Mouse (Mus musculus) G1E (cell line): ENCODE measurements at regions not wholly inside any gene's neighbourhood (a gene's known extent, or its start where the extent isn't known, plus 50 kb on each side); places are given as distances from the start of the nearest gene placed in this dataset.

Experiments
- ATAC-seq: 2 replicates; pipeline ENCODE4 v1.8.0; 2016; ENCODE audit warnings: mild to moderate bottlenecking; ENCODE audit not compliant: insufficient number of reproducible peaks, poor library complexity, low FRiP score, severe bottlenecking; ENCODE audit errors: extremely low read depth
- DNase-seq: peaks from one replicate; pipeline ENCODE4 v3.0.0; 2012; ENCODE audit warnings: low spot score
- H3K27me3 ChIP-seq: 2 replicates; pipeline ENCODE4 v1.6.1; 2012; ENCODE audit warnings: mild to moderate bottlenecking, low read length, inconsistent platforms; ENCODE audit not compliant: insufficient read depth
- H3K36me3 ChIP-seq: replicated peaks from 2 replicates; pipeline ENCODE3; 2012; ENCODE audit warnings: mild to moderate bottlenecking, inconsistent platforms
- H3K4me1 ChIP-seq: 2 replicates; pipeline ENCODE4 v1.6.1; 2012; ENCODE audit warnings: low read depth, low read length, inconsistent platforms, mixed read lengths; ENCODE audit not compliant: insufficient read depth
- H3K4me3 ChIP-seq: 2 replicates; pipeline ENCODE4 v1.5.1; 2012; ENCODE audit warnings: low read depth, mild to moderate bottlenecking, inconsistent platforms, low read length, moderate library complexity, mixed read lengths
- H3K9me3 ChIP-seq: replicated peaks from 2 replicates; pipeline ENCODE4 v1.6.1; 2012; ENCODE audit warnings: inconsistent platforms
- CTCF ChIP-seq: IDR thresholded peaks from 2 replicates; pipeline ENCODE4 v1.5.1; 2012; ENCODE audit warnings: low read depth, low read length, inconsistent platforms, mixed read lengths
- GATA1 ChIP-seq: IDR thresholded peaks from 2 replicates; pipeline ENCODE4 v1.6.1; 2012; ENCODE audit warnings: borderline replicate concordance, low read length, inconsistent platforms, mixed read lengths
- GATA2 ChIP-seq: IDR thresholded peaks from 2 replicates; pipeline ENCODE4 v1.6.1; 2012; ENCODE audit warnings: low read depth, low read length, inconsistent platforms, borderline replicate concordance
- POLR2AphosphoS5 ChIP-seq: IDR thresholded peaks from 2 replicates; pipeline ENCODE4 v1.6.1; 2012; ENCODE audit warnings: low read depth, low read length, inconsistent platforms; ENCODE audit not compliant: insufficient replicate concordance
- TAL1 ChIP-seq: conservative IDR thresholded peaks from 2 replicates; pipeline ENCODE4 v1.6.1; 2012; ENCODE audit warnings: low read depth, low read length, inconsistent platforms, mixed read lengths

- Histone ChIP-seq H3K9me3 (peaks cover 19% of the 10 kb centered on the region), H3K4me3 (no peak overlapping the region), H3K27me3 (no peaks in the 10 kb centered on the region), H3K4me1 (no peaks in the 10 kb centered on the region), H3K36me3 (no peaks in the 10 kb centered on the region)
- DNase-seq (no peak), ATAC-seq (no peak)
- no peak for TF ChIP-seq GATA2
- no peak for TF ChIP-seq TAL1
- TF ChIP-seq GATA1: no peak
- no peak for TF ChIP-seq POLR2AphosphoS5
- TF ChIP-seq CTCF: no peak
These were observed 1014.9 kb downstream of the Adgrl2 start for GRCm38 (mm10) chr3:147975500-147975899.

- H3K36me3 ChIP-seq: no peaks in the 10 kb centered on the region
- TF ChIP-seq TAL1: no peak
- TF ChIP-seq GATA2: no peak
- TF ChIP-seq CTCF: no peak
- no peak for TF ChIP-seq GATA1
- no peak for TF ChIP-seq POLR2AphosphoS5
- peaks cover 17% of the 10 kb centered on the region for H3K9me3 ChIP-seq
- no peaks in the 10 kb centered on the region for H3K4me1 ChIP-seq
- no peaks in the 10 kb centered on the region for H3K27me3 ChIP-seq
- ATAC-seq (no peak), DNase-seq (no peak)
- H3K4me3 ChIP-seq: no peak overlapping the region
These were observed 1015.8 kb downstream of the Adgrl2 start for GRCm38 (mm10) chr3:147974515-147974914.

GRCm38 (mm10) chr3:147968271-147968670 lies 1022.1 kb downstream of the Adgrl2 start:
- H3K4me3 ChIP-seq: no peak overlapping the region
- H3K36me3 ChIP-seq: no peaks in the 10 kb centered on the region
- no peak for DNase-seq
- H3K27me3 ChIP-seq: no peaks in the 10 kb centered on the region
- ATAC-seq: no peak
- H3K4me1 ChIP-seq: no peaks in the 10 kb centered on the region
- H3K9me3 ChIP-seq: peaks cover 31% of the 10 kb centered on the region
- TF ChIP-seq TAL1 (no peak), POLR2AphosphoS5 (no peak)

- no peak for ATAC-seq
These were observed 1022.5 kb downstream of the Adgrl2 start for GRCm38 (mm10) chr3:147967866-147968265.

GRCm38 (mm10) chr3:147967261-147967660 lies 1023.1 kb downstream of the Adgrl2 start:
- no peak for DNase-seq
- no peaks in the 10 kb centered on the region for H3K36me3 ChIP-seq
- H3K4me3 ChIP-seq: no peak overlapping the region
- peaks cover 30% of the 10 kb centered on the region for H3K9me3 ChIP-seq
- no peak for ATAC-seq
- no peaks in the 10 kb centered on the region for H3K4me1 ChIP-seq
- TF ChIP-seq CTCF (no peak), POLR2AphosphoS5 (no peak), GATA1 (no peak), GATA2 (no peak), TAL1 (no peak)
- no peaks in the 10 kb centered on the region for H3K27me3 ChIP-seq

More at GRCm38 (mm10) chr3:147967866-147968265, 1022.5 kb downstream of the Adgrl2 start:
- no peak for TF ChIP-seq GATA2
- no peak for TF ChIP-seq CTCF
- TF ChIP-seq GATA1: no peak
- TF ChIP-seq POLR2AphosphoS5: no peak
- no peak for TF ChIP-seq TAL1
- H3K9me3 ChIP-seq: peaks cover 28% of the 10 kb centered on the region
- H3K36me3 ChIP-seq: no peaks in the 10 kb centered on the region
- no peaks in the 10 kb centered on the region for H3K4me1 ChIP-seq
- H3K4me3 ChIP-seq: no peak overlapping the region
- DNase-seq: no peak
- H3K27me3 ChIP-seq: no peaks in the 10 kb centered on the region

GRCm38 (mm10) chr3:147966827-147967226 lies 1023.5 kb downstream of the Adgrl2 start:
- TF ChIP-seq GATA2 (no peak), CTCF (no peak), GATA1 (no peak), POLR2AphosphoS5 (no peak), TAL1 (no peak)
- DNase-seq (no peak), ATAC-seq (no peak)
- H3K4me3 ChIP-seq: no peak overlapping the region
- no peaks in the 10 kb centered on the region for H3K27me3 ChIP-seq
- peaks cover 33% of the 10 kb centered on the region for H3K9me3 ChIP-seq
- H3K4me1 ChIP-seq: no peaks in the 10 kb centered on the region
- no peaks in the 10 kb centered on the region for H3K36me3 ChIP-seq
